In genomic region chr4:12421628-12422319, GRCm38 (mm10) we compare ENCODE assay signal across 13 mouse cellular contexts.
DNase-seq lines count a peak whose midpoint lies in the region; ATAC-seq and TF ChIP-seq lines count a peak whose summit lies in the region.
"Had no signal": no experiment of that assay in that cellular context is flagged by ENCODE, and none has a peak within 500 bp of the region (broad histone marks: within the 10 kb centered on the region; RNA-seq: fewer than 3 reads in every experiment).

No protein-coding gene starts in this region.

- H3K27ac ChIP-seq in cerebellum, adult 2 months (ENCODE audit: insufficient read depth, low read length) = no peak overlapping the region
- H3K27ac ChIP-seq in hindbrain, embryonic 15.5 days (replicated peaks) = no peak overlapping the region
- H3K27ac ChIP-seq in neural tube, embryonic 14.5 days (ENCODE audit: low read depth, low read length) = no peak overlapping the region
- no peak overlapping the region for H3K27ac ChIP-seq in thymus, adult 2 months (ENCODE audit: control insufficient read depth, insufficient read depth, low read length)
- no peak overlapping the region for H3K27ac ChIP-seq in stomach, postnatal 0 days (replicated peaks)
- H3K27ac ChIP-seq: embryonic facial prominence, embryonic 15.5 days; liver, embryonic 13.5 days; macrophage; stomach, embryonic 15.5 days had no signal

- ATAC-seq in hindbrain, embryonic 15.5 days (ENCODE audit: low FRiP score, low read depth) = peak; percentile 51; the same call in 1 of the 2 replicates
- ATAC-seq in neural tube, embryonic 14.5 days (ENCODE audit: low read depth) = peak; percentile 69
- no peak for ATAC-seq in stomach, postnatal 0 days (ENCODE audit: low FRiP score, low TSS enrichment)

- H3K27me3 ChIP-seq in cerebellum, adult 2 months (ENCODE audit: control insufficient read depth, insufficient read depth, low read length) = no peaks in the 10 kb centered on the region
- no peaks in the 10 kb centered on the region for H3K27me3 ChIP-seq in hindbrain, embryonic 15.5 days
- H3K27me3 ChIP-seq in neural tube, embryonic 14.5 days (ENCODE audit: control insufficient read depth, insufficient read depth, low read length) = no peaks in the 10 kb centered on the region
- no peaks in the 10 kb centered on the region for H3K27me3 ChIP-seq in thymus, adult 2 months (ENCODE audit: control insufficient read depth, insufficient read depth, low read length)
- H3K27me3 ChIP-seq in stomach, postnatal 0 days (ENCODE audit: control insufficient read depth, insufficient read depth, low read length) = no peaks in the 10 kb centered on the region
- H3K27me3 ChIP-seq: embryonic facial prominence, embryonic 15.5 days; liver, embryonic 13.5 days; stomach, embryonic 15.5 days had no signal

- DNase-seq in cerebellum, postnatal 10 days = peak; percentile 19 to 29
- DNase-seq in cerebellum, adult 2 months = no peak
- DNase-seq in kidney, postnatal 4 days = peak; percentile 18 to 28
- no peak for DNase-seq in kidney, adult 18-20 months
- DNase-seq in thymus, adult 2 months = no peak
- DNase-seq in stomach, postnatal 0 days (ENCODE audit: low spot score) = no peak
- DNase-seq: cerebellum, adult 8-10 months; liver, embryonic 13.5 days had no signal

- H3K9me3 ChIP-seq in hindbrain, embryonic 15.5 days = no peaks in the 10 kb centered on the region
- no peaks in the 10 kb centered on the region for H3K9me3 ChIP-seq in neural tube, embryonic 14.5 days (ENCODE audit: control insufficient read depth, low read length)
- no peaks in the 10 kb centered on the region for H3K9me3 ChIP-seq in stomach, postnatal 0 days (ENCODE audit: control insufficient read depth, low read length)
- H3K9me3 ChIP-seq: embryonic facial prominence, embryonic 15.5 days; liver, embryonic 13.5 days; stomach, embryonic 15.5 days had no signal

- H3K4me2 ChIP-seq in hindbrain, embryonic 15.5 days = no peak overlapping the region
- H3K4me2 ChIP-seq in neural tube, embryonic 14.5 days (ENCODE audit: low read depth, low read length) = no peak overlapping the region
- H3K4me2 ChIP-seq in stomach, postnatal 0 days (replicated peaks; ENCODE audit: low read depth) = no peak overlapping the region
- H3K4me2 ChIP-seq: embryonic facial prominence, embryonic 15.5 days; liver, embryonic 13.5 days; stomach, embryonic 15.5 days had no signal

- no peaks in the 10 kb centered on the region for H3K4me1 ChIP-seq in cerebellum, adult 2 months (ENCODE audit: control insufficient read depth, insufficient read depth, low read length)
- peaks cover 3% of the 10 kb centered on the region; the same call in 1 of the 2 replicates for H3K4me1 ChIP-seq in hindbrain, embryonic 15.5 days (replicated peaks)
- no peaks in the 10 kb centered on the region for H3K4me1 ChIP-seq in neural tube, embryonic 14.5 days (ENCODE audit: control insufficient read depth, insufficient read depth, low read length)
- no peaks in the 10 kb centered on the region; the same call in 1 of the 2 replicates for H3K4me1 ChIP-seq in thymus, adult 2 months (replicated peaks; ENCODE audit: control insufficient read depth, insufficient read depth, low read length)
- H3K4me1 ChIP-seq in stomach, postnatal 0 days (replicated peaks; ENCODE audit: control insufficient read depth, insufficient read depth) = no peaks in the 10 kb centered on the region
- H3K4me1 ChIP-seq: liver, embryonic 13.5 days had no signal

- TF ChIP-seq EP300 in stomach, postnatal 0 days (optimal IDR thresholded peaks at IDR 0.05) = no peak

- H3K9ac ChIP-seq in hindbrain, embryonic 15.5 days = no peak overlapping the region
- no peak overlapping the region for H3K9ac ChIP-seq in neural tube, embryonic 14.5 days (replicated peaks; ENCODE audit: low read depth, low read length)
- no peak overlapping the region for H3K9ac ChIP-seq in stomach, postnatal 0 days (ENCODE audit: low read length)
- H3K9ac ChIP-seq: embryonic facial prominence, embryonic 15.5 days; liver, embryonic 13.5 days; stomach, embryonic 15.5 days had no signal

- WGBS in cerebellum, adult 2 months = 69% methylated on average over 16 of the region's 16 CpGs
- 45% methylated on average over 16 of the region's 16 CpGs for WGBS in hindbrain, embryonic 15.5 days
- 40% methylated on average over 16 of the region's 16 CpGs for WGBS in neural tube, embryonic 14.5 days
- 89% methylated on average over 16 of the region's 16 CpGs for WGBS in thymus, adult 2 months
- 64% methylated on average over 16 of the region's 16 CpGs for WGBS in stomach, postnatal 0 days

- no peaks in the 10 kb centered on the region for H3K36me3 ChIP-seq in hindbrain, embryonic 15.5 days
- no peaks in the 10 kb centered on the region for H3K36me3 ChIP-seq in neural tube, embryonic 14.5 days (ENCODE audit: control insufficient read depth, insufficient read depth, low read length)
- no peaks in the 10 kb centered on the region for H3K36me3 ChIP-seq in thymus, adult 2 months (ENCODE audit: control insufficient read depth, insufficient read depth, low read length)
- no peaks in the 10 kb centered on the region for H3K36me3 ChIP-seq in stomach, postnatal 0 days (ENCODE audit: control insufficient read depth, insufficient read depth, low read length)
- H3K36me3 ChIP-seq: embryonic facial prominence, embryonic 15.5 days; liver, embryonic 13.5 days; stomach, embryonic 15.5 days had no signal

- no peak for TF ChIP-seq CTCF in cerebellum, adult 2 months (IDR thresholded peaks at IDR 0.05; ENCODE audit: borderline replicate concordance, insufficient read depth, low read depth, low read length)
- no peak for TF ChIP-seq CTCF in thymus, adult 2 months (IDR thresholded peaks at IDR 0.05; ENCODE audit: borderline replicate concordance, control insufficient read depth, extremely low read depth, insufficient read depth, low read length, poor library complexity)
- no peak for TF ChIP-seq CTCF in stomach, postnatal 0 days (IDR thresholded peaks at IDR 0.05; ENCODE audit: low read depth)

- TF ChIP-seq POLR2A in cerebellum, adult 2 months (IDR thresholded peaks at IDR 0.05; ENCODE audit: borderline replicate concordance, insufficient read depth, low read length) = no peak
- TF ChIP-seq POLR2A in thymus, adult 2 months (IDR thresholded peaks at IDR 0.05; ENCODE audit: control insufficient read depth, extremely low read depth, insufficient read depth, low read length, poor library complexity) = no peak

- H3K4me3 ChIP-seq in cerebellum, adult 2 months (replicated peaks; ENCODE audit: insufficient read depth, low read depth, low read length) = no peak overlapping the region
- no peak overlapping the region for H3K4me3 ChIP-seq in hindbrain, embryonic 15.5 days
- H3K4me3 ChIP-seq in neural tube, embryonic 14.5 days (ENCODE audit: low read depth, low read length) = no peak overlapping the region
- H3K4me3 ChIP-seq in thymus, adult 2 months (ENCODE audit: control insufficient read depth, insufficient read depth, low read length) = no peak overlapping the region
- no peak overlapping the region for H3K4me3 ChIP-seq in stomach, postnatal 0 days (ENCODE audit: low read depth, low read length)
- H3K4me3 ChIP-seq: embryonic facial prominence, embryonic 15.5 days; liver, embryonic 13.5 days; stomach, embryonic 15.5 days had no signal

Comparison
In these comparisons a context has a peak if more than half of its experiments do, and no peak if none do; other contexts are left out.
1. DNase-seq: peak in cerebellum, postnatal 10 days (2 of 2) and kidney, postnatal 4 days (2 of 2); none in cerebellum, adult 2 months (0 of 2), kidney, adult 18-20 months (single experiment), thymus, adult 2 months (single experiment) and stomach, postnatal 0 days (single experiment).